Mouse (Mus musculus) CH12.LX (cell line): Measurements from ENCODE around the gene Gpr137.

Experiments used
- CTCF ChIP-seq, 2 experiments: IDR thresholded peaks in 1 of 2; conservative IDR thresholded peaks in 1 of 2; 2 replicates each; pipeline ENCODE4 v1.5.1; 2011 to 2012; ENCODE audit warnings: low read depth in 2 of 2, low read length in 2 of 2, improper control_type of control experiment in 1 of 2, inconsistent platforms in 1 of 2, mild to moderate bottlenecking in 1 of 2, moderate library complexity in 1 of 2
- EP300 ChIP-seq: IDR thresholded peaks from 2 replicates; pipeline ENCODE4 v1.6.1; 2011; ENCODE audit warnings: low read length, improper control_type of control experiment
- JUND ChIP-seq: conservative IDR thresholded peaks from 2 replicates; pipeline ENCODE4 v1.6.1; 2011; ENCODE audit warnings: low read depth, low read length, improper control_type of control experiment
- NRF1 ChIP-seq: IDR thresholded peaks from 2 replicates; pipeline ENCODE4 v1.6.1; 2014; ENCODE audit warnings: low read depth, mild to moderate bottlenecking, inconsistent platforms, low read length, improper control_type of control experiment, moderate library complexity
- POLR2A ChIP-seq: IDR thresholded peaks from 2 replicates; pipeline ENCODE4 v1.6.1; 2011; ENCODE audit warnings: low read depth, mild to moderate bottlenecking, improper control_type of control experiment, low read length
- TBP ChIP-seq: conservative IDR thresholded peaks from 2 replicates; pipeline ENCODE4 v1.6.1; 2011; ENCODE audit warnings: low read depth, low read length, improper control_type of control experiment
- TCF12 ChIP-seq: IDR thresholded peaks from 2 replicates; pipeline ENCODE4 v1.6.1; 2014; ENCODE audit warnings: low read depth, mild to moderate bottlenecking, inconsistent platforms, low read length, improper control_type of control experiment
- UBTF ChIP-seq: IDR thresholded peaks from 2 replicates; pipeline ENCODE4 v1.6.1; 2012; ENCODE audit warnings: low read depth, mild to moderate bottlenecking, inconsistent platforms, low read length, improper control_type of control experiment, moderate library complexity
- ZC3H11A ChIP-seq: IDR thresholded peaks from 2 replicates; pipeline ENCODE4 v1.6.1; 2012; ENCODE audit warnings: low read depth, mild to moderate bottlenecking, inconsistent platforms, low read length, improper control_type of control experiment
- ZNF384 ChIP-seq: IDR thresholded peaks from 2 replicates; pipeline ENCODE4 v1.6.1; 2012; ENCODE audit warnings: low read depth, low read length, improper control_type of control experiment, inconsistent platforms

- no peak for TF ChIP-seq EP300
- no peak for TF ChIP-seq UBTF
- no peak for TF ChIP-seq ZNF384
- TF ChIP-seq CTCF (conservative IDR thresholded peaks at IDR 0.05 in 1 of 2, IDR thresholded peaks at IDR 0.05 in 1 of 2; ENCODE audit: low read depth in 2 of 2, low read length in 2 of 2): no peak
- TF ChIP-seq POLR2A: no peak
- no peak for TF ChIP-seq TCF12
- no peak for TF ChIP-seq ZC3H11A
- no peak for TF ChIP-seq TBP
- TF ChIP-seq NRF1: no peak
- TF ChIP-seq JUND: no peak
These were observed 1.4 kb upstream of the Gpr137 start for GRCm38 (mm10) chr19:6943709-6944108.
